Mouse (Mus musculus) left cerebral cortex, adult 18-20 months (tissue): Measurements from ENCODE around the gene Ak4. TPM values are rescaled to one million over a fixed set of nuclear protein-coding genes. Genes with fewer than 3 reads are reported as not detected.
A peak's percentile ranks its signal among the peaks of the same experiment; 100 is the strongest.

Experiments
- DNase-seq, 2 experiments: peaks; one replicate each; pipeline ENCODE4 v3.0.0; 2021 to 2022; ENCODE audit warnings: low spot score in 2 of 2, mixed read lengths in 1 of 2
- total RNA-seq, 2 experiments: library from RNA; stranded (reverse); gene quantifications; 2 replicates each; pipeline ENCODE4 v1.2.3; 2021

The Ak4 gene
- total RNA-seq, 2 experiments from 2014 or later: 40.4 to 55.9 TPM

DNA sequence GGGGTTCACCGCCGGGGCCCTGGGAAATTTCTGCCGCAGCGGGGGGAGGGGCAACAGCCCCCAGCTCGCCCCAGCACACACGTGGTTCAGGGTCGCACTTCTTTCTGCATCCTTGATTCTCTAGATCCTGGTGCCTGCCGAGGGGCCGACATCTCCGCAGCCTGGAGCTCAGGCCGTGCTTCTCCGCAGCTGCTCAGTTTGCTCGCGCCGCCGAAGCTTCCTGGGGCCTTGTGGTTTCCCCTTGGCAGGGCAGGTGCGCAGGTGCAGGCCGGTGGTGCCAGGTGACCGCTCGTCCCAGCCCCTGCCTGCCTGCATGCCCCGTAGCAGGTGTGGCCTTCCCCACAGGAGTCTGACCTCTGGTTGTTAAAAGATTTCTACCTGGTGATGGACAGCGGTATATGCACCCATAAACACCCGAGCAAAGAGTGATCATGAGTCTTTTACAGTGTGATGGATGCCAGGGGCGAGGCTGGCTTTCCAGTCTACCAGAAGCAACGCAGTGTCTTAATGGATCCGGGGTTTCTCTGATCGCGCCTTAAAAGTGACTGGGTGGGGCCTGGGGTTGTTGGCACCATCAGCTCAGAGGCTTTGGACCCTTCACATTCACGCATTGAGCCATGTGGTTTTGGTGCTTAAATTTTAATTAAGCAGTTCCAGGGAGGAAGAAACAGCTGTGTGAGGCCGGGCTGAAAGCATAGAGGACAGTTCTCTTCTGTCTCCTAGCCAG, 89.9 kb downstream of the Ak4 start:
- peak; percentile 39 to 47 for DNase-seq

DNA sequence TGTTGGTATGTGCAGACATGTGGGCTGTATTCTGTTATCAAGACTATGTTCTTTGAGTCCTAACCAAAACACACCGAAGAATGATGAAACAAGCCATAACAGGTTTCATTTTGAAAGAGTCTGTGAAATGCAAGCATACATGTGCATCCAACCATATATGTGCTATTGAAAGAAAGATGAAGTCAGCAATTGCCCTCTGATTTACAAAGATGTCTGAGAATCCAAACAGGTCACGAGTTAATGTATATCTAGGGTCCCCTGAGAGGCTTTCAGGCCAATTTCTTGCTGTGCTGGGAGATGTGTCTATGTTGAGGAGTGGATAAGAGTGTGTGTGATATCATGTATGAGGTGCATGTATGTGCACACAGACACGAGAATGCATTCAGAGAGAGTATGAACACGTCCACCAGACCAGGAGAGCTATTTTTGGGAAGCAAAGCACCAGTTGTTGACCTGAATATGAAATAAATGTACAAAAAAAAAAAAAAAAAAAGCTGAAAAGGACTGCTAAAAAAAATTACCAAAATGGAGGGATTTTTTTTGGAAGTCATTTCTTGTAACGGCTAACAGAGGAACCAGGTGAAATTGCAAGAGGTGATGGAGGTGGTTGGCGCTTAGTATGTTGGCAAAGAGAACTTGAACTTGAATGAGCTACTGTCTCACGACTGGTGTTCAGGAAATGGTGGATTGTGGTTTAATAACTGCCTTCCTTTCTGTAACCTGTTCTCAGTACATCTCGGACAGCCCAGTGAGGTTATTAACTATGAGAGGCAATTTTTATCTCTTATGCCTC, 91.2 kb downstream of the Ak4 start:
- no peak for DNase-seq

DNA sequence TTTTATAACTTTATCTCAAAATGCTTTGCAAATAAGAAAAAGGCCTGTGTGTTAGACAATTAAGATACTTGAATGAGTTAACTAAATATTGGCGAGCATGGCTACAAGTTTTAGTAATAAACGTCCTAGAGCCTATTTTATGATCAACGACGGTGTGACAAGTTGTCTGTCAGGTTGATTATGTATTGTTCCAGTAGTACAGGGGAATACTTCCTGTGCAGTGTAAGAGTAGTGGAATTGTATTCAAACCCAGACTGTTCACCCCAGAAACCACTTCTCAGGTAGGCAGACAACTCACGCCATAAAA, 91.8 kb downstream of the Ak4 start:
- DNase-seq: no peak

DNA sequence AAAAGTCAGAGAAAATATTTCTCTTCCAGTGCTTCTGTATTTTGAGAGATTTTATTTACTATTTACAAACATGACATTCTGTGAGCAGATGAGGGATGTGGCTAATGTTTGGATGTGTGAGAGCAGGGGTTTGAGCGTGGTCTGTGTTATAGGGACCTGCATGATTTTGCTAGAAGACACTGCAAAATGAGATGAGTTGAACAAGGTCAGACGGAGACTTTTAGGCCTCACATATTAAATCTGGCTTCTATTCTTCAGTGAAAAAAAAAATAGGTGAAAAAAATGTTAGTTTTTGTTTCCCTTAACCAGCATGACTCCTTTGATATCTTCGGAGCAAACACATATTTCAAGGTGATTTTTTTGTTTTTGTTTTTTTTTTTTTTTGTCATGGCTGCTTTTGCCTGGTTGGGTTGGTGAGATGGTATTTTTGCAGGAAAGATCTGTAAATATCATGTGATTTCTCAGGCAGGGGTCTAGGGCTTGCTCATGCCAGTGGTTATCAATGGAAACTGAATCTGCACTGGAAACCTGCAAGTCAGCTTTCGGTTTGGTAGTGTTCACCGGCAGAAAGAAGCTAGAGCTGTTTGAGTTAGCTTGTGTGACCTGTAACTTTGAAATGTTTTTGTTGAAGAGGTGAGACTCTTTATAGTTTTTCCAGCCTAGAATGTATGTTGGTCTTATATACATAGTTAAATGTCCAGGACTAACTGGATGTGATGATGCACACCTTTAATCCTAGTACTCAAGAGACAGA, 92.9 kb downstream of the Ak4 start:
- DNase-seq: no peak

DNA sequence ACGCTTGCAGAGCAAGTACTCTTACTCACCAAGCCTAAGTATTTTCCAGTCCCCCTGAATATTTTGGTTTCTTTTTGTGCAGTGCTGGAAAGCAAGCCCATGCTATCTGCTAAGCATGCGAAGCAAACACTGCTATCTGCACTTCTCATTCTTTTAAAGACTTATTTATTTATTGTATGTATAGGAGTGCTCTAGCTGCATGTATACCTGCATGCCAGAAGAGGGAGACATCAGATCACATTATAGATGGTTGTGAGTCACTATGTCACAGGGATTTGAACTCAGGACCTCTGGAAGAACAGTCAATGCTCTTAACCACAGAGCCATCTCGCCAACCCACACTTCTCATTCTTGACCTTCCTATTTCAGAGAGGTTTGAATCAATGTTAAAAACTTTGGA, 94.2 kb downstream of the Ak4 start:
- DNase-seq: no peak

DNA sequence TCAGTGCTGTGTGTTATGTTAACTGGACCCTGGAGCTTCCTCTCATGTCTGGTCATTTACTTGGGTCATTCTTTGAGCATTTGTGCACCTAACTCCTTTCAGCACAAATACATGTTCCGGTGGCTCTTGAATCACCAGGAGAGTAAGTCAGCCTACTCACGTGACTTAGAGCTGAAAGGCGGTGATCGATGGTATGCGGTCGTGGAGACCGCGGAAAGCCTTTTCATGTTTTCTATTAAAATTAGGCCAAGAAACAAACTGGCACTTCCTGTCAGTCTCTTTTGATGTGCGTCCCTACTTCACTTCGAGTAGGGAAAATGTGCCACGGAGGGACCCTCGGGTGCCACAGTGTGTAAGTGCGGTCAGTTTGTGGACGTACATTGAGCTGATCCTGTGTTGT, 96.8 kb downstream of the Ak4 start:
- no peak for DNase-seq

Other genes starting within 250 kb of the Ak4 start
- gene Jak1, start 154.0 kb upstream of the Ak4 start, total RNA-seq: 100 to 1,000 TPM; 125 to 129 TPM
- 100 to 1,000 TPM; 306 to 307 TPM for gene Dnajc6, start 77.4 kb downstream of the Ak4 start, total RNA-seq
- gene Leprot, start 228.4 kb downstream of the Ak4 start, total RNA-seq: 10 to 100 TPM; 25.8 to 26.9 TPM